Mouse (Mus musculus) spleen, adult 18-20 months (tissue): ENCODE measurements at regions not wholly inside any gene's neighbourhood (a gene's known extent, or its start where the extent isn't known, plus 50 kb on each side); places are given as distances from the start of the nearest gene placed in this dataset.

Experiments used
- DNase-seq, 2 experiments: peaks; one replicate each; pipeline ENCODE4 v3.0.0; 2022; ENCODE audit warnings: mixed read lengths in 2 of 2

DNA sequence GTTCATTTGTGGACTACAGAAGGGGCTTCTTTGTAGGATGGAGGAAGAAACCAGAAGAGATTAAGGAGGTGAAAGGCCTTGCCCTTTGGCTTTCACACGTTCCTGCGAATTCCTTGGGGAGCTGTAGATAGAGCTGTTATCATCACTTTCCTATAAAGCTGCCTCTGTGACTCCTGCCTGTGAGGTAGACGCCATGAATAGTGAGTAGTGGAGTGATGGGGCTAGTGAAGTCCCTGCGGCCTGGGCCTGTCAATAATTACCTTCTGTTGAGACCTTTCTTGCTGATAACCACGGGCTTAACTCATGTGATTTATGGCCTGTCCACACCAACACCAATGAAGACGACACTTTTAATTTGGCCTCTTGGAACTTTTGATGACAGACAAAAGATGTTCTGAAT is 146.0 kb upstream of the Ednra start:
- DNase-seq, result no peak

- DNase-seq, result no peak
Measured at GRCm38 (mm10) chr8:77872771-77873170, 148.5 kb upstream of the Ednra start.

- DNase-seq, result no peak
Measured at GRCm38 (mm10) chr8:77919776-77920175, 195.5 kb upstream of the Ednra start.

DNA sequence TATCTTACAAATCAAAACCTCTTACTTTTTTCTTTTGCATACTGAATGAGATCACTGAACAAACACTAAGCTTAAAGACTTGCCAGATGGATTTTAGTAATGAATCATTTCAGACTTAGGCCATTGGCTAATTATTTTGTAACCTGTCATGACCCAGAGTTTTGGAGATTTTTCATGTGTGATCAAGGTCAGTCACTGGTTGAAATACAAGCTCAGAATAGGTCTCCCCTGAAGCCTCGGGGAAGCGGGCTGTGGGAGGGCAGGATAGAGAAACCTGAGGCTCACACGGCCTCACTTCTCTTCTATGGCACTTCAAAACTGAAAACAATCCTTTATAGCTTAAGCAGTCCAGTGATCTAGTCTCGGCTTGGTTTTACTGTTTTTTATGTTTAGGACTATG is 197.6 kb upstream of the Ednra start:
- DNase-seq, result no peak

GRCm38 (mm10) chr8:77947702-77948101 is 223.4 kb upstream of the Ednra start:
- no peak for DNase-seq

DNA sequence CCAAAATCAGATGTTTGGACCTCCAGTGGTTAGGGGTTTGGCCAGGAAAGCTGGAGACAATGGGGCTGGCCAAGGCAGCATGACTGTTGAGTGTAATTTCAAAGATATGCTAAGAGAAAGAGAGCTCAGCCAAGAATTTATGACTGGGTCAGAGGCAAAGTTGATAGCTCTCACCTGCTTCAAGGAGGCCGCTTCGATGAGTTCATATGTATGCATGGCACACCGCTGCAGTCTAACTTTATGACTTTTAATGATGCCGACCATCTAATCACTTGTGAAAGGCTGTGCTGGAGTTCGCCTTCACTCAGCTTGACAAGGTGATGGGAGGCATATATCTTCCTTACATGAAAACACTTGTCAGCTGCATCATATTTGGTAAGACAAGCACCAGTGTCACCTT is 225.4 kb upstream of the Ednra start:
- DNase-seq, result no peak

- DNase-seq, result no peak
Measured at GRCm38 (mm10) chr8:77958814-77959372, 234.6 kb upstream of the Ednra start.

DNA sequence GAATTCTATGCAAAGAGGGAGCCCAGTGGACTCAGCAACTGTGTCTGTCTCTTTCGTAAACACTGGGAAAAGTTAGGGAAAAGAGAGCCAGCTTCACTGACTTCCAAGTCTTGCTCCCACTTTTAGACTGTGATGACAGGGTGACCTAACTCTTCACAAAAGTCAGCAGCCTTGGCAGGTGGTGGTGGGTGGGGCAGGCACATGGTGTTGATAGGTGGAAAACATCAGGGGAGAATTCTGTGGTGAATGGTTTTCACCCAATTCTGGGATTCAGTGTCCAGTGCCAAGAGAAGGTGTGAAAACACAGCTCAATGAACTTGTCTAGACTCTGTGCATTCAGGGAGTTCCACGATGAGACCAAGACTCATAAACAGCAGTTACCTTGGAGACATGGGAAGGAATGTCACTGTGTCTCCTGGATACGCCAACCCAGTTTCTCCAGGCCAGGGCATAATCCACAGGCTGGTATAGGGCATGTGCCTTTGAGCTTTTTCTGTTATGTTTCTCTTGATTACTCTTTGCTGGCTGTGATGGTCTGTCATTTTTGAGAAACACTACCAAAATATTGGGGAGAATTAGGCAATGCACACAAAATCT is 238.9 kb upstream of the Ednra start:
- no peak for DNase-seq

DNA sequence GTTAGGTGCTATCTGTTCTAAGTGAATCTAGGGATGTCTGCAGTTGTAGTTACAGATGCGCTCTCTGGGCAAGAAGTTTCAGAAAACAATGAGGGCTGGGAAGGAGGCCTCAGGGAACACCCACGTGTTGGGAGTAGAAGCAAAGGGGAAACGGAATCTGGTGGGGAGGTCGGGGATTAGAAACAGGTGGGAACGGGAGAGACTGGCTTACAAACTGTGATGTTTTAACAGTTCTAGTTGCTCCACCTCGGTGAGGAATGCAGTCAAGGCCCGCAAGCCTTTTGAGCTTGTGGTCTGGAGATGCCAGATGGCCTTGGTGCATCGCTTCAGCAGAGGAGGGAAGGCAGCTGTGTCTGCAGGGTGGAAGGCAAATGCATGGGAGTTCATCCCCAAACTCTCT is 242.7 kb upstream of the Ttc29 start:
- no peak for DNase-seq

- no peak for DNase-seq
Measured at GRCm38 (mm10) chr8:77973714-77974113, 239.4 kb upstream of the Ttc29 start.

- DNase-seq, result no peak
Measured at GRCm38 (mm10) chr8:77979106-77979505, 234.0 kb upstream of the Ttc29 start.

- DNase-seq, result no peak
Measured at GRCm38 (mm10) chr8:77980701-77981100, 232.4 kb upstream of the Ttc29 start.

DNA sequence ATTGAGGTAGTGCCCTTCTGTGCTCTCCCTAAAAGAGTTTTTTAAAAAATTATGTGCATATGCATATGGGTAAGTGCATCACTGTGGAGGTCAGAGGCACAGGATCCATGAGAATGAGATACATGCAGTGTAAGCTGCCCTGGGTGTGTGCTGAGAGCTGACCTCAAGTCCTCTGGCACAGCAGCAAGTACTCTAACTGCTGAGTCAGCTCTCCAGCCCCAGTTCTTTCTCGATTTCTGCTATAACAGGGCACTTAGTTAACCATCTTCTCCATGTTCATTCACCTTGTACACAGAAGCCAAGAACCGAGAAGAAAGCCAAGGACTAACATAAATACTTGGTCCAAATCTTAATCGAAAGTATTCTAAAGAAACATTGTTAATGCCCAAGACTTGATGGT is 231.1 kb upstream of the Ttc29 start:
- no peak for DNase-seq

DNA sequence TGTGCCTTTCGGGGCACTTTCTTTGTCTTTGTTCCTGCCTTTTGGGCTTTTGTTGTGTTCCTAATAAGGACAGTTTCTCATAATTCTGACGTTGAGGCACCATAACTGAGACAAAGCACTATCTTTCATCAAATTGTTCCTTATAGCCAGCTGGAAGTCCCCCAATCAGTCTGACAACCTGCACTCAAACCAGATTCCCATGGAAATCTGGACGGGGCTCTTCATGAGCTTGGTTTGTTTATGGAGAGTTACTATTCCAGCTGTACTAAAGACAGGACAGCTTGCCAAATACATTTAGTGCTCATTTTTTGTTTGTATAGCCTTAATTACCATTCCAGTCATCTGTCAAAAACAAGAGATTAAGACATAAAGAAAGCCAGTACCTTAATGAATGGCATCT is 229.6 kb upstream of the Ttc29 start:
- DNase-seq, result no peak

GRCm38 (mm10) chr8:77987237-77987636 is 225.9 kb upstream of the Ttc29 start:
- DNase-seq, result no peak

DNA sequence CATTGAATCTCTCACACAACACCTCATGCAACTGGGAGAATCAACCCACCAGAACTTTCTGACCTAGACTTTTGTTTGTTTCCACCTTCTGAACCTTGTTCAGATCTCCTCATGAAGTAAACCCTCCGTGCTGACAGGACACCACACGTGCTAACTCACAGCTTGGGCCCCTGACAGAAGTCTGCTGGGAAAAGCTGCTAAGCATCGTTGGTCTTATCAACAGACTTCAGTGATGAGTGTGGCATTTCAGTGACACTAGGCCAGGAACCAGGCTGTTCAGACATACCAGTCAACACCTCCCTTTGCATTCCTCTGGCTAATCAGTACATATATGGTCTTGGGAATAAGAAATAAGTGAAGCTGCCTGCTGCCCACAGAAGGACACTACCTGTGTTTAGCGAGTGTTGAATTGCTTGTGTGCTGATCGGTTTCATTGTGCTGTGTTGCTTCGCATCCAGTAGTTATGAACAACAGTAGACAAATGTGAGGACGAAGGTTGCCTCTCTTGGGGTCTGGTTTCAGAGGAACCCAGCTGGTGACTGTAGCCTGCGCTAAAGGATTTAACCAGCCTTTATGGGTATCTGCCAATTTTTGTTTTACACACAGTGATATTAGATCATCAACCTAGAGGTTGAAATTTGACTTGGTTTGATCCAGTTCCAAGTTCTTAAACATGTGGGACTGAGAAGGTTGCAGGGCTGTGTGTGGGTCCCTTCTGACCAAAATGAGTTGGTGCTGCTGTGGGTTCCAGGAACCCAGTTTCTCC is 224.6 kb upstream of the Ttc29 start:
- no peak for DNase-seq

- no peak for DNase-seq
Measured at GRCm38 (mm10) chr8:77991050-77991449, 222.0 kb upstream of the Ttc29 start.

DNA sequence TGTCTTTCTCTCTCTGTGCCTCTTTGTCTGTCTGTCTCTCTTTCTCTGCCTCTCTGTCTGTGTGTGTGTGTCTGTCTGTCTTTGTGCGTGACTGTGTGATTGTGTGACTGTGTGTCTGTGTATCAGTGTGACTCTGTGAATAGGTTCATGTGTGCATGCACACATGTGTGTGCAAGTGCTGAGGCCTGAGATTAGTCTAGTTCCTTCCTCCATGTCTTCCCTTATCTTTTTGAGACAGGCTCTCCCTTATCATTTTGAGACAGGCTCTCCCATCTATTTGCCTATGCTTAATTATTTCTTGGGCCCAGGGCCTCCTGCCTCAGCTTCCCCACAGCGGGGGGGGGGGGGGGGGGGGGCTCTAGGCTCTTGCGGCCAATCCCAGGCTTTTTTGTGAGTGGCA is 212.8 kb upstream of the Ttc29 start:
- DNase-seq, result no peak

DNA sequence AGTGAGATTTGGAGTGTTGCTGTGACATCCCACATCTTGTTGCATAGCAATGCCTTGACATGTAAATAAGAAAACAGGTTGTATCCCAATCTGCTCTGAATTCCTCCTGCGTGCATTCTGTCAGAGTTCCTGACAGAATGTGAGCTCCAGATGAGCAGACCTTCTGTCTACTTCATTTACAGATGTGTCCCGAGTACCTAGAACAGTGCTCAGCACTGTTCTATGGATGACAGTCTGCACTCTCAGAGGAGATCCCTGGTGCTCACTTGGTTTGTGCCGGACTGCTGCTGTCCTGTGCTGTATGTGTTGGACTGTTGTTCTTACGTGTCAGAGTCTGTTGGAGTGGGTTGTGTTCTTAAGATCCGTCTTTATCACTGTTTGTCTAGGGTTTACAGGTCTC is 211.4 kb upstream of the Ttc29 start:
- no peak for DNase-seq

- DNase-seq, result no peak
Measured at GRCm38 (mm10) chr8:78002071-78002470, 211.0 kb upstream of the Ttc29 start.

DNA sequence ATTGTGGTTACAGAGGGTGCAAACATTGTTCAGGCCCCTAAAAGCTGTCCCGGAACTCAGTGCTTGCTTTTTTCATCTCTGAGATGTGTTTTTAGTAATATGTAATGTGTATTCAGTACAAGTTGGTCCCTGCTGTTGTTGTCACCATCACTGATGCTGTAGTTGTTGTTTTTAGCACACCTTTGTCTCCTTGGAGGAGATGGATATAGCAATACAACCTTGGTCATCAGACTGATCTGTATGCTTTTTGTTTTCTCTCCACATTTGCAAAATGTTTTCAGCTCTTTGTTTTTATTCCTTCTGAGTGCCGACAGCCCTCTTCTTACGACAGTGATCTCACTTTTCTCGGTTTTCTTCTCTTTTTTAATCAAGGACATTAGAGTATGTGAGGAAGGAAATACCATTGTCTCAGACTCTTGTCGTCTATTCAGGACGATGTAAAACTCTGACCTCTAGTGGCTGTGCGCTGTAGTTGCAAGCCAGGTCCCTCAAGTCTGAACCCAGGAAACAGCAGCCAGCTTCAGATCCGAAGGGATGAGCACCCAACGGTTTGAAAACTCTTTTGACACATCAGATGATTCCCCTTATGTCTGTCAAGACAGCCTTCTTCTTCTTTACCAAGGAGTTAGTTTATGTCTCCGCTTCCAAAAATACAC is 209.1 kb upstream of the Ttc29 start:
- DNase-seq, result peak in 1 of 2 experiments; percentile 37

DNA sequence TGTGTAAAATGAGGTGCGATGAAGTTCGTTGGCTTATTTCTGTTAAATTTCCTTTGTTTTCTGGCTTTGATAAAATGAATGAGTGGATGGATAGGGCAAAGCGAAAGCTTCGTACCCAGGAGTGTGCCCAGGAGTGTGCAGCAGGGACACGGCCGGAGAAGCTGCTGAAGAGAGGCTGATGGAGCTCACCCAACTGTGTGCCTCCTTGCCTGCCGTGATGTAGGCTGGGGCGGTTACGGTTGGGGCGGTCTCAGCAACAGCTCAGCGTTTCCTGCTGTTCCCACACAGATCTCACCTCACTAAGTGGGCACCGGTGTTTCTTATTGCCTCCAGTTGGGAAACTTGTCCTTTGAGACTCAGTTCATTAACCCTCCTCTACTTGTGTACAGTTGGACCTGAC is 208.2 kb upstream of the Ttc29 start:
- no peak for DNase-seq

DNA sequence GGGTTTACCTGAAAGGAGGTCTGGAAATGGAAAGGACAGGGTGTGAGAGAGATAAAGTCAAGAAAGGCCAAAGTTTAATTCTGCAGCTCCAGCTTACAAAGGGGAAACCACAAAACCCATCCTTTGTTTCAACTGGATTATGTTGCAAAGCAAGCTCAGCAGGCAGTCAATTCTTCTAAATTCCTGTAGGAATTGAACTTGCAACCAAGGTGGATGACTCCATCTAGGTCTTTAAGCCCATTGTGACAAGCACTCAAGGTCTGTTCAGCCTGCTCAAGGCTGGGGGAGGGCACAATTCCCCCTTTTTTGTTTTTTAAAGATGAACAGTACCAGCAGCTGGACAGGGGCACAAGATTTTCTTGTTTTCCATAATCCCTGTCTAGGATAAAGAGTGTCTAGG is 200.0 kb upstream of the Ttc29 start:
- no peak for DNase-seq
